Mouse (Mus musculus) adrenal gland, adult 18-20 months (tissue): ENCODE data around the gene Tmem176a. TPM values are rescaled to one million over a fixed set of nuclear protein-coding genes. Genes with fewer than 3 reads are reported as not detected.
A peak's percentile ranks its signal among the peaks of the same experiment; 100 is the strongest.
"Not testable (repeated sequence)": the region's sequence is repeated elsewhere in the genome, so short reads cannot be mapped to it uniquely, and the experiment has no call there.

Experiments used
- DNase-seq, 2 experiments: peaks; one replicate each; pipeline ENCODE4 v3.0.0; 2021 to 2022; ENCODE audit warnings: low spot score in 2 of 2
- long read RNA-seq, 2 experiments: library from polyadenylated mRNA; stranded (forward); transcript quantifications; one replicate each; pipeline ENCODE4 v2.0.0; 2021
- total RNA-seq, 2 experiments: library from RNA; stranded (reverse); gene quantifications; 1 replicate in 1 of 2; 2 replicates in 1 of 2; pipeline ENCODE4 v1.2.3; 2021

Tmem176a gene
- 100 to 1,000 TPM; 277 to 350 TPM for total RNA-seq
- long read RNA-seq, experiment 1, transcript Tmem176a-201 (7 exons, 1,540 nt) = major isoform, 89 of 102 reads
- long read RNA-seq, experiment 1, partial matches to known transcripts = 6 of 102 reads
- long read RNA-seq, experiment 1, other reads (novel, unspliced or antisense) = 6 of 102 reads
- long read RNA-seq, experiment 2, transcript Tmem176a-201 (7 exons, 1,540 nt) = major isoform, 294 of 313 reads
- long read RNA-seq, experiment 2, partial matches to known transcripts = 9 of 313 reads
- long read RNA-seq, experiment 2, other reads (novel, unspliced or antisense) = 6 of 313 reads

GRCm38 (mm10) chr6:48840371-48840969 lies at the start of gene Tmem176a:
Tmem176a (plus strand) TSS chr6:48840919.
- peak; percentile 56 to 61 for DNase-seq

- DNase-seq = no peak
Measured at GRCm38 (mm10) chr6:48801897-48802296, 38.8 kb upstream of the Tmem176a start.

GRCm38 (mm10) chr6:48803406-48804051 lies 37.2 kb upstream of the Tmem176a start:
- no peak for DNase-seq

GRCm38 (mm10) chr6:48804346-48804745 lies 36.4 kb upstream of the Tmem176a start:
- no peak for DNase-seq

GRCm38 (mm10) chr6:48806746-48807145 lies 34.0 kb upstream of the Tmem176a start:
- no peak for DNase-seq

GRCm38 (mm10) chr6:48809494-48810219 lies 31.1 kb upstream of the Tmem176a start:
- no peak for DNase-seq

- no peak for DNase-seq
Measured at GRCm38 (mm10) chr6:48815013-48815412, 25.7 kb upstream of the Tmem176a start.

- peak; percentile 66 to 76 for DNase-seq
Measured at GRCm38 (mm10) chr6:48817815-48818214, 22.9 kb upstream of the Tmem176a start.

GRCm38 (mm10) chr6:48821991-48822785 lies 18.5 kb upstream of the Tmem176a start:
- not testable (repeated sequence) for DNase-seq

- no peak for DNase-seq
Measured at GRCm38 (mm10) chr6:48825016-48825415, 15.7 kb upstream of the Tmem176a start.

- DNase-seq = no peak
Measured at GRCm38 (mm10) chr6:48828976-48829375, 11.7 kb upstream of the Tmem176a start.

GRCm38 (mm10) chr6:48829651-48830050 lies 11.1 kb upstream of the Tmem176a start:
- no peak for DNase-seq

- DNase-seq = no peak
Measured at GRCm38 (mm10) chr6:48830241-48830640, 10.5 kb upstream of the Tmem176a start.

GRCm38 (mm10) chr6:48831141-48831540 lies 9.6 kb upstream of the Tmem176a start:
- no peak for DNase-seq

- no peak for DNase-seq
Measured at GRCm38 (mm10) chr6:48832426-48832825, 8.3 kb upstream of the Tmem176a start.

- no peak for DNase-seq
Measured at GRCm38 (mm10) chr6:48833515-48833914, 7.2 kb upstream of the Tmem176a start.

- DNase-seq = no peak
Measured at GRCm38 (mm10) chr6:48835241-48835640, 5.5 kb upstream of the Tmem176a start.

- no peak for DNase-seq
Measured at GRCm38 (mm10) chr6:48836146-48836545, 4.6 kb upstream of the Tmem176a start.

- DNase-seq = peak in 1 of 2 experiments; percentile 20
Measured at GRCm38 (mm10) chr6:48837516-48837915, 3.2 kb upstream of the Tmem176a start.

- DNase-seq = no peak
Measured at GRCm38 (mm10) chr6:48838321-48839080, 2.2 kb upstream of the Tmem176a start.
